Comparison of ENCODE assay signal across 25 mouse cellular contexts in the genomic region with DNA sequence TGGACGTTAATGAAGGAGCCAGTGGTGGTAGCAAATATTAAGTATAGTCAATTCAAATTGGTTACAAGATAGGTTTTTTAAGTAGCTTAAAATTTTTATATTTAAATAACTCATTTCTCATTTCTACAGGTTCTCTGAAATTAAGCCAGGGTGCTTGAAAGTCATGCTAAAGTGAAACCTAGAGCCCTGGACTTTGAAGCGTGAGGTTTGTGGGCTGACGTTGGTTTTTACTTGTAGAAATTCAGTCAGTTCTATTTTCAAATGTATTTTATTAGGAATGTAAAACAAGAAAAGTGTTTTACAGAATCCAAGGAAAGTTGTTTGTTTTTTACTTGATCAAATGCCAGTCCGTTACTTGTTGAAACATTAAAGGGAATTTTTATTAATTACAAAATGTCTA.
"Had no signal": no experiment of that assay in that cellular context is flagged by ENCODE, and none has a peak within 500 bp of the region (broad histone marks: within the 10 kb centered on the region; RNA-seq: fewer than 3 reads in every experiment).

No protein-coding gene starts in this region.

- H3K4me2 ChIP-seq: heart, embryonic 12.5 days; hindbrain, embryonic 12.5 days; hindbrain, embryonic 14.5 days; limb, embryonic 12.5 days; liver, embryonic 11.5 days; liver, embryonic 13.5 days had no signal

- DNase-seq: gastrocnemius, adult 2 months; gastrocnemius, postnatal 10 days; gastrocnemius, postnatal 25 days; heart, adult 2 months; heart, postnatal 10 days; heart, postnatal 4 days; kidney, adult 11 months; kidney, adult 2 months; kidney, postnatal 10 days; kidney, postnatal 25 days; kidney, postnatal 4 days; liver; liver, embryonic 13.5 days had no signal

- H3K27ac ChIP-seq: gastrocnemius, adult 2 months; heart, adult 2 months; heart, embryonic 10.5 days; hindbrain, embryonic 10.5 days; hindbrain, embryonic 12.5 days; hindbrain, embryonic 14.5 days; layer of hippocampus, adult 2 months; left cerebral cortex, adult 2 months; limb, embryonic 10.5 days; liver, embryonic 13.5 days had no signal

- H3K4me3 ChIP-seq: gastrocnemius, adult 2 months; heart, adult 2 months; heart, embryonic 10.5 days; heart, embryonic 12.5 days; hindbrain, embryonic 10.5 days; hindbrain, embryonic 12.5 days; layer of hippocampus, adult 2 months; left cerebral cortex, adult 2 months; limb, embryonic 10.5 days; limb, embryonic 12.5 days; liver, embryonic 13.5 days had no signal

- H3K9ac ChIP-seq: heart, embryonic 12.5 days; hindbrain, embryonic 12.5 days; hindbrain, embryonic 14.5 days; limb, embryonic 12.5 days; liver, embryonic 13.5 days had no signal

- ATAC-seq: hindbrain, embryonic 16.5 days; intestine, embryonic 16.5 days had no signal

- H3K27me3 ChIP-seq: heart, embryonic 12.5 days; hindbrain, embryonic 12.5 days; limb, embryonic 12.5 days; liver, embryonic 13.5 days had no signal

- H3K4me1 ChIP-seq: heart, embryonic 10.5 days; heart, embryonic 12.5 days; hindbrain, embryonic 10.5 days; hindbrain, embryonic 12.5 days; limb, embryonic 10.5 days; limb, embryonic 12.5 days; liver, embryonic 13.5 days had no signal

- H3K9me3 ChIP-seq: heart, embryonic 10.5 days; heart, embryonic 12.5 days; hindbrain, embryonic 10.5 days; hindbrain, embryonic 12.5 days; limb, embryonic 10.5 days; limb, embryonic 12.5 days; liver, embryonic 13.5 days had no signal
